Mouse (Mus musculus): Measurements from ENCODE around the gene Efnb3. TPM values are rescaled to one million over a fixed set of nuclear protein-coding genes. Genes with fewer than 3 reads are reported as not detected.

Efnb3 gene
- total RNA-seq, 2 experiments from 2014 or later: 0.47 to 0.48 TPM

GRCm38 (mm10) chr11:69516151-69516640 is 43.8 kb downstream of the Efnb3 start:
- DNase-seq: no peak
- peak overlapping the region; percentile 35; the same call in 1 of the 2 replicates for H3K27ac ChIP-seq
- intact Hi-C loops (cut with DNase I): no loop called here

GRCm38 (mm10) chr11:69513840-69514239 is 46.2 kb downstream of the Efnb3 start:
- no peak overlapping the region for H3K27ac ChIP-seq
- TF ChIP-seq CTCF (IDR thresholded peaks at IDR 0.05): peak; percentile 86
- DNase-seq: peak; percentile 74
- H3K4me3 ChIP-seq: no peak overlapping the region
- intact Hi-C loops (cut with DNase I): loop anchor here (1.0 to 5.0 kb wide), 4 partner anchors 72 to 257 kb away; no protein-coding TSS in a partner anchor

More at GRCm38 (mm10) chr11:69516151-69516640, 43.8 kb downstream of the Efnb3 start:
- TF ChIP-seq CTCF (IDR thresholded peaks at IDR 0.05): no peak
- peak overlapping the region; percentile 44 for H3K4me3 ChIP-seq

GRCm38 (mm10) chr11:69510796-69511496 is 49.1 kb downstream of the Efnb3 start:
- Histone ChIP-seq H3K4me3 (no peak overlapping the region), H3K27ac (no peak overlapping the region)
- DNase-seq: no peak
- TF ChIP-seq CTCF (IDR thresholded peaks at IDR 0.05): no peak
- intact Hi-C loops (cut with DNase I): loop anchor here (5.0 kb wide), 3 partner anchors 69 to 254 kb away; no protein-coding TSS in a partner anchor

Small RNA genes lying within 50 kb of the gene (microRNA-seq; reads per million reads assigned to microRNA genes)
- gene Gm27493: not detected

Other genes starting within 250 kb of the Efnb3 start
- gene Cntrob, start 236.4 kb downstream of the Efnb3 start, total RNA-seq (2021): 1 to 10 TPM; 1.4 to 2.0 TPM
- 10 to 100 TPM; 37.7 to 46.4 TPM for gene Trappc1, start 236.2 kb downstream of the Efnb3 start, total RNA-seq (2021)
- gene Kcnab3, start 233.9 kb downstream of the Efnb3 start, total RNA-seq (2021): not detected
- not detected for gene Rnf227, start 219.7 kb downstream of the Efnb3 start, total RNA-seq (2021)
- gene Chd3, start 190.8 kb downstream of the Efnb3 start, total RNA-seq (2021): 1 to 10 TPM; 6.8 to 9.4 TPM
- 10 to 100 TPM; 62.4 to 86.0 TPM for gene Naa38, start 164.7 kb downstream of the Efnb3 start, total RNA-seq (2021)
- 10 to 100 TPM; 34.9 to 36.0 TPM for gene Cyb5d1, start 164.6 kb downstream of the Efnb3 start, total RNA-seq (2021)
- 1 to 10 TPM; 6.5 to 7.4 TPM for gene Tmem88, start 162.0 kb downstream of the Efnb3 start, total RNA-seq (2021)
- gene Kdm6b, start 146.5 kb downstream of the Efnb3 start, total RNA-seq (2021): 10 to 100 TPM; 23.9 to 24.5 TPM
- gene Dnah2, start 11.1 kb downstream of the Efnb3 start, total RNA-seq (2021): under 1 TPM; 0.05 to 0.25 TPM
- gene Wrap53, start 20.1 kb upstream of the Efnb3 start, total RNA-seq (2021): 1 to 10 TPM; 3.2 to 3.4 TPM
- 10 to 100 TPM; 12.9 to 16.5 TPM for gene Trp53, start 20.2 kb upstream of the Efnb3 start, total RNA-seq (2021)
- gene Atp1b2, start 45.7 kb upstream of the Efnb3 start, total RNA-seq (2021): 100 to 1,000 TPM; 271 to 389 TPM
- gene Shbg, start 57.7 kb upstream of the Efnb3 start, total RNA-seq (2021): not detected
- gene Sat2, start 61.8 kb upstream of the Efnb3 start, total RNA-seq (2021): 1 to 10 TPM; 2.6 to 3.2 TPM
- 100 to 1,000 TPM in 1 of 2 experiments, 10 to 100 TPM in 1; 90.6 to 104 TPM for gene Fxr2, start 72.8 kb upstream of the Efnb3 start, total RNA-seq (2021)
- not detected for gene Sox15, start 95.1 kb upstream of the Efnb3 start, total RNA-seq (2021)
- 1 to 10 TPM; 8.6 to 9.7 TPM for gene Mpdu1, start 102.4 kb upstream of the Efnb3 start, total RNA-seq (2021)
- gene Cd68, start 105.9 kb upstream of the Efnb3 start, total RNA-seq (2021): 1 to 10 TPM; 1.7 to 3.2 TPM
- 10 to 100 TPM; 98.0 to 98.5 TPM for gene Eif4a1, start 112.2 kb upstream of the Efnb3 start, total RNA-seq (2021)
- gene Senp3, start 121.9 kb upstream of the Efnb3 start, total RNA-seq (2021): 10 to 100 TPM; 25.4 to 28.1 TPM
- gene Tnfsf13, start 125.6 kb upstream of the Efnb3 start, total RNA-seq (2021): 1 to 10 TPM in 1 of 2 experiments, under 1 TPM in 1; 0.64 to 1.1 TPM
- gene Tnfsf12, start 135.6 kb upstream of the Efnb3 start, total RNA-seq (2021): 10 to 100 TPM in 1 of 2 experiments, 1 to 10 TPM in 1; 6.5 to 10.6 TPM
- 1 to 10 TPM; 1.2 to 1.9 TPM for gene Tnfsfm13, start 135.9 kb upstream of the Efnb3 start, total RNA-seq (2021)
- gene Polr2a, start 198.4 kb upstream of the Efnb3 start, total RNA-seq (2021): 10 to 100 TPM; 26.9 to 35.4 TPM
- gene Slc35g3, start 201.8 kb upstream of the Efnb3 start, total RNA-seq (2021): not detected
- gene Zbtb4, start 205.7 kb upstream of the Efnb3 start, total RNA-seq (2021): 10 to 100 TPM; 29.3 to 35.9 TPM
- 10 to 100 TPM; 23.2 to 26.3 TPM for gene Chrnb1, start 235.7 kb upstream of the Efnb3 start, total RNA-seq (2021)
- gene Fgf11, start 241.7 kb upstream of the Efnb3 start, total RNA-seq (2021): 1 to 10 TPM; 3.9 to 4.7 TPM
- gene Tmem102, start 245.4 kb upstream of the Efnb3 start, total RNA-seq (2021): under 1 TPM; 0.20 to 0.41 TPM

Measured in gastrocnemius, adult 2 months (tissue).